Mouse (Mus musculus): ENCODE measurements at regions not wholly inside any gene's neighbourhood (a gene's known extent, or its start where the extent isn't known, plus 50 kb on each side); places are given as distances from the start of the nearest gene placed in this dataset.

GRCm38 (mm10) chr16:10098511-10098910 lies 71.5 kb upstream of the Rpl39l start:
- DNase-seq (ENCODE audit: low spot score) = no peak

DNA sequence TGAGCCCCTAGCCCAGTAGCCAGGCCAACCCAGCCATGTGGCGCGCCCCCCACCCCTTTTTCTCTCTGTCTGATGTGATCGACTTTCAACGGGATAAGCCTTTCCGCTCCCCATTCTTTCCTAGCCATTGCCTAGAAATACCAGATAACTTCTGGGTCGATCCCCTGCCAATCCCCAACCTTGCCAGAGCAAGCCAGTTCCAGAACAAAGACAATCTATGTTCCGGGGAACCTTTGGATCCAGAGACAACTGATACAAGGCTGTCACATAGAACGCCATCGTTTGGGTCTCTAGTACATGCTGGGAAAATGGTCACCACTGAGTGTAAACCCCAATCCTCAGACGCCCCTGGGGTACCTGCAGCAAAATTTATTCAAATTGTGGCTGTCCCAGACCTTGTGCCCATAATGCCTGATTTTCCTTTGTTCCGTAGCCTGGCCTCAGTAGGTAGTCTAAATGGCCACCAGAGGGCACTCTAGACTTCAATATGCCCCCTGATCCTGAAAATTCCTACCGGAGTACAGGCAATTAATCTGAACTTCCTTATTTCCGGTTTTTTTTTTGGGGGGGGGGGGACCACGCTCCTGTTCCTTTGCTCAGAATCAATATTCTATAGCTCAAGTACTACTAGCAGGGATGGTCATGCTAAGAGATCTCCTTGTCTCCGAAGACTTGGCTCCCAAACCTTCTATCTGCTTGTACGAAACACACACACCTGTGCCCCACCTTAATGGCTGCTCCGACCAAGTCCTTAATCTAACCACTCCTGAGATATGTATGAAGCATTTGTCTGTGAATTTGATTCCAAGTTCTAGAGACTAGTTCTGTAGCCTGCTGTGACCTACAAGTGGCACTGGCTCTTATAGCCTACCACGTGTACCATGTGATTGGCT lies 81.3 kb upstream of the Rpl39l start:
- DNase-seq (ENCODE audit: low spot score) = peak; percentile 58

- DNase-seq (ENCODE audit: low spot score) = no peak
Measured at GRCm38 (mm10) chr16:10086341-10086740, 83.7 kb upstream of the Rpl39l start.

GRCm38 (mm10) chr16:10085429-10085828 lies 84.6 kb upstream of the Rpl39l start:
- no peak for DNase-seq (ENCODE audit: low spot score)

DNA sequence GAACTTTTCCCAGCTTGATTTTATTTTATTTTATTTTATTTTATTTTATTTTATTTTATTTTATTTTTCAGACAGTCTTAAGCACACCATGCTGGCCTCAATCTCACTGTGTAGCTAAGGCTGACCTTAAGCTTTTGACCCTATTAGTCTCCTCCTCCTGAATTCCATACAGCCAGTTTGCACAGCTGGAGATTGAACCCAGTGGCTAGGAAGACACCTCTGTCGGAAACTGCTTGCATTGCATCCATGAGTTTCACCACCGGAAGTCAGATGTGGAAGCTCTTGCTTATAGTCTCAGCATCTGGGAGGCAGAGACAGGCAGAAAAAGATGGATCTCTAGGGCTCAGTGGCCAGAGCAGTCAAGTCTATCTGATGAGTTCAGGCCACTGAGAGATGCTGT lies 86.4 kb upstream of the Grin2a start:
- DNase-seq (ENCODE audit: low spot score) = no peak

- DNase-seq (ENCODE audit: low spot score) = peak; percentile 39
Measured at GRCm38 (mm10) chr16:10080121-10080679, 84.8 kb upstream of the Grin2a start.

DNA sequence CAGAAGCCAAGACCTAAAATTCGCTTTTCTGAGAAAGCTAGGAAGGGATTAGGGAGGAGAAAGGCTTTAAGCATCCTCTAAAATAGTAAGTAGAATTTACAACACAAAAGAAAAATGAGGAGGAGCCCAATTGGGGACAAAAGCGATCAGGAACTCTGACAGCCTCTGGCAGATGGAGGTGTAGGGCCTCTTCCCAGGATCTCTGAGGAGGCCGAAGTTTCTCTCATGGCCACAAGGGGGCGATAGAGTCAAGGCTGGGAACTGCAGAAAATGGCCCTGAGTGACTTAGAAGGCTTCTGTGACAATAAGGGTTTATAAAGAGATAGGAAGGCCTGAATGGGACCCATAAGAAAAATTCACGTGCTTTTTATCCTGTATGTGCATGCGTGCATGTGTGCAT lies 77.8 kb upstream of the Grin2a start:
- DNase-seq (ENCODE audit: low spot score) = peak; percentile 62

DNA sequence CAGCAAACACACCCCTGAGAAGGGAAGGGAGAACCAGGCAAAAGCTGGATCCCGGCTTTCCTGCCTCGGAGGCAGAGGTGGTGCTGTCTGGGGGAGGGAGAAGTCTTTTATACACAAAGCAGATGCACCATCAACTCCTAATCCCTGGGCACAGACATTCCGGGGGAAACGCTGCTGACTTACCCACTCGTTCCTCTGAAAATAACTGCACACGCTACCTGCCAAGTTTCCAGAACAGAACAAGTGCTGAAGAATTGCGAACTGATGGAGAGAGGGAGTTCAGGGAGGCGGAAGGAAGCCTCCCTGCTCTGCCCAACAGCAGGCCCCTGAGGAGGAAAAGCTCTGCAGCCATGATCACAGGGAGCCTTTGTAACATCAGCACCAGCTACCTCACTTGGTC lies 68.1 kb upstream of the Grin2a start:
- peak; percentile 69 for DNase-seq (ENCODE audit: low spot score)

GRCm38 (mm10) chr16:10058094-10058493 lies 62.7 kb upstream of the Grin2a start:
- no peak for DNase-seq (ENCODE audit: low spot score)
